Mouse (Mus musculus) liver, embryonic 16.5 days (tissue): ENCODE measurements at regions not wholly inside any gene's neighbourhood (a gene's known extent, or its start where the extent isn't known, plus 50 kb on each side); places are given as distances from the start of the nearest gene placed in this dataset.

Experiments
- ATAC-seq: fragments of 200-750 bp; cut with Nextera tagmentation; 2 replicates; pipeline ENCODE4 v1.8.0; 2017; ENCODE audit warnings: low read depth, mild to moderate bottlenecking, moderate number of reproducible peaks, moderate library complexity
- H3K27ac ChIP-seq: fragments of 300-500 bp; sonication (generic); 2 replicates; pipeline ENCODE4 v1.5.1; 2014; ENCODE audit warnings: mild to moderate bottlenecking, low read length
- H3K27me3 ChIP-seq: fragments of 300-500 bp; sonication (generic); 2 replicates; pipeline ENCODE4 v1.6.1; 2014; ENCODE audit warnings: low read depth, low read length, mixed read lengths; ENCODE audit not compliant: control insufficient read depth, insufficient read depth
- H3K36me3 ChIP-seq: fragments of 300-500 bp; sonication (generic); 2 replicates; pipeline ENCODE4 v1.6.1; 2014; ENCODE audit warnings: mild to moderate bottlenecking; ENCODE audit not compliant: control insufficient read depth, insufficient read depth
- H3K4me1 ChIP-seq: fragments of 300-500 bp; sonication (generic); 2 replicates; pipeline ENCODE4 v1.6.1; 2014; ENCODE audit warnings: low read depth, low read length, mixed read lengths; ENCODE audit not compliant: control insufficient read depth
- H3K4me2 ChIP-seq: fragments of 300-500 bp; sonication (generic); 2 replicates; pipeline ENCODE4 v1.6.1; 2014; ENCODE audit warnings: low read depth, low read length, mixed read lengths
- H3K4me3 ChIP-seq: fragments of 300-500 bp; sonication (generic); 2 replicates; pipeline ENCODE4 v1.5.1; 2014; ENCODE audit warnings: low read depth, mild to moderate bottlenecking, low read length
- H3K9ac ChIP-seq: fragments of 300-500 bp; sonication (generic); 2 replicates; pipeline ENCODE4 v1.6.1; 2014; ENCODE audit warnings: low read depth, low read length
- H3K9me3 ChIP-seq: fragments of 300-500 bp; sonication (generic); replicated peaks from 2 replicates; pipeline ENCODE4 v1.6.1; 2016; ENCODE audit warnings: low read length; ENCODE audit not compliant: control insufficient read depth
- WGBS: fragments of 180-500 bp; shearing (Covaris S2); extraction: QIAGEN DNeasy Blood & Tissue Kit; methylation state at CpG from one replicate; pipeline ENCODE4 v1.1.7; 2014; ENCODE audit not compliant: insufficient replicate concordance; 5-methylcytosine and 5-hydroxymethylcytosine counted together

DNA sequence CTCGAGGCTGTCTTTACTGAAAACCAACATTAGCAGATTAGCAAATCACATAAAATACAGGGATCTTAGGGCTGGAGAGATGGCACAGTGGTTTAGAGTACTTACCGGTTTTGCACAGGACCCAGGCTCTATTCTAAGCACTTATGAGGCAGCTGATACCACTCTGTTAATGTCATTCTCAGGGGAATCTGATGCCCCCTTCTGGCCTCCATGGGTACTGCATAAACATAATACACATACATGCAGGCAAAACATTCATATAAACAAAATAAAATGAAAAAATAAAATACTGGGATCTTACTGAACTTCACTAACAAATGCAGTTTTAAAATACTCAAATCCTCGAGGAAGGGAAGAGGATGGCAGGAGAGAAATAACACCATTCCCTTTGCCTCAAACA is 164.3 kb upstream of the Supt20 start:
- Histone ChIP-seq H3K36me3 (no peaks in the 10 kb centered on the region), H3K9ac (no peak overlapping the region), H3K4me3 (no peak overlapping the region), H3K27ac (no peak overlapping the region), H3K27me3 (no peaks in the 10 kb centered on the region), H3K4me1 (no peaks in the 10 kb centered on the region), H3K4me2 (no peak overlapping the region), H3K9me3 (peaks cover 2% of the 10 kb centered on the region; the same call in 1 of the 2 replicates)
- ATAC-seq, result no peak
- 55% methylated on average over 3 of the region's 3 CpGs for WGBS

DNA sequence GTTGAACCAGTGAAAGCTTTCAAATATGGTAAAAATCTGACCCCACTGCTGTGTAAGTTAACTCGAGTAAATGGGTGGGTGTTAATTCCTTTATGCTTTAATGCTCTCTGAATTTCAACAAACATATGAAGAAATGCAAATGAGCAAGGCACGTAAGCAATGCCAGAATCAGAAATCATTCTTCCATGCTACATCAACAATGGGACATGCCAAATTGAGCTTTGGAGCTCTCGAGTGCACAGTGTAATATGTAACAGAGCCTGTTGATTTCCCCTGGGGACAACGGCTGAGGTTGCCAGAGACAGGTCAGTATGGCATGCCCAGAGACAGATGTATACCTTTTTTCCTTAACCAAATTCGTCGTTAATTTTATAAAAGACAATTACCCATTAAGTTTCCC is 162.4 kb upstream of the Supt20 start:
- Histone ChIP-seq H3K4me1 (no peaks in the 10 kb centered on the region), H3K4me2 (no peak overlapping the region), H3K27ac (no peak overlapping the region), H3K4me3 (no peak overlapping the region), H3K9me3 (peaks cover 2% of the 10 kb centered on the region; the same call in 1 of the 2 replicates), H3K27me3 (no peaks in the 10 kb centered on the region), H3K9ac (no peak overlapping the region), H3K36me3 (no peaks in the 10 kb centered on the region)
- WGBS, result 59% methylated on average over 6 of the region's 6 CpGs
- ATAC-seq, result no peak

DNA sequence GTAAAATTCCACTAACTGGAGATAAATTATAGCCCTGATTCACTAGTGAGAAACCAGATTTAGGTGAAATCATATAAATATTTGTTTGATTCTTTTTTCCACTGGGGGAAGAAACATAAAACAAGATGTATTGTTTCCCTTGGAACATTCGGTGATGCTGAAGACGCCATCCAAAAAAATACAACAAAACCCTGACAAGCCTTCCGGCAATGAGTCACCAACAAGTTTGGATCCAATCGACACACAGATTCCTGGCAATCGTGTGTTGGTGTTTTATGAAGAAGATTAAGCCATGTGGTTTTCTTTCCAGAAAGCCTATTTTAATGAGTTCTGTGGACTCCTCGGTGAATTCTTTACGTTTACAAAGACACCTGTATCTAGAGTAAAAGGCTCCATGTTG is 157.2 kb upstream of the Supt20 start:
- WGBS, result 69% methylated on average over 7 of the region's 7 CpGs
- H3K9ac ChIP-seq, result no peak overlapping the region
- H3K4me2 ChIP-seq, result no peak overlapping the region
- no peaks in the 10 kb centered on the region for H3K36me3 ChIP-seq
- ATAC-seq, result no peak
- no peak overlapping the region for H3K4me3 ChIP-seq
- no peaks in the 10 kb centered on the region for H3K9me3 ChIP-seq
- no peak overlapping the region for H3K27ac ChIP-seq
- H3K27me3 ChIP-seq, result no peaks in the 10 kb centered on the region
- H3K4me1 ChIP-seq, result no peaks in the 10 kb centered on the region

DNA sequence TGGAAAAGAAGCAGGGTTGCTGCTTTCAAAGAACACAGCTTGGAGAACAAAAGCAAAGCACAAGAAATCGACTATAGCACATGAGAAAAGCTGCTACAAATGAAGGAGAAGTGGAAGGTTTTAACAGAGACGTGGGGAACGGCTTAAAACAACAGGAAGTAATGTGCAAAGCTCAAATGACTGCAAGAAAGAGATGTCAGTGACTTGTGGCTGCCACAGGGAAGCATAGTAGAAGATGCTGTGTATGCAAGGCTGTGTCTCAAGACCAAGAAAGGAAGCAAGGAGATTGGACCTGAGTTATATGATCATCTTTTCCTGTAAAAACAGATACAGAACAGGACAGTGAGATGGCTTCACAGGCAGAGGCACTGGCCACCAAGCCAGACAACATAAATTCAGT is 154.6 kb upstream of the Supt20 start:
- H3K4me1 ChIP-seq, result no peaks in the 10 kb centered on the region
- no peaks in the 10 kb centered on the region for H3K27me3 ChIP-seq
- peaks cover 3% of the 10 kb centered on the region; the same call in 1 of the 2 replicates for H3K9me3 ChIP-seq
- H3K27ac ChIP-seq, result no peak overlapping the region
- no peak overlapping the region for H3K4me2 ChIP-seq
- H3K4me3 ChIP-seq, result no peak overlapping the region
- ATAC-seq, result no peak
- no peak overlapping the region for H3K9ac ChIP-seq
- H3K36me3 ChIP-seq, result no peaks in the 10 kb centered on the region
- WGBS, result 9% methylated on average over 3 of the region's 3 CpGs

DNA sequence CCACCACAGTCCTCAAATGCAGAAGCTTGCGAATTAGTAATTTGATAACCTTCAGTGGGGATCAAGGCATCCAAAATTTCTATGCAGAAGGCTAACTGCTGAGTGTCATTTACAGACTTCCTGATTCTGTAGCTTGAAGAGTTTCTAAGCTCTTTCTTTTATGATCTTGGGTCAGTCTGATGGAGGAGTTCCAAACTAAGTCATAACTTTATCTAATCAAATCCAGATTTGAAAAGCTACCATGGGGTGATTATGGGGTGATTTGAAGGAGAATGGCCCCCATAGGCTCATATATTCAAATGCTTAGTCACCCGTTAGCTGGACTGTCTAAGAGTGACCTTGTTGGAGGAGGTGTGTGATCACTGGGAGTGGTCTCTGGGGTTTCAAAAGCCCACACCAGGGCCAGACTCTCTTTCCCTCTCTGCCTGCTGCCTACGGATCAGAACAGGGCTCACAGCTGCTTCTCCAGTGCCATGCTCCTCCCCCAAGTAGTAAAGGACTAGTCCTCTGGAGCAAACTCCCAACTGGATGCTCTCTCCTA is 152.0 kb upstream of the Supt20 start:
- Histone ChIP-seq H3K9ac (no peak overlapping the region), H3K27ac (no peak overlapping the region), H3K4me3 (no peak overlapping the region), H3K4me1 (no peaks in the 10 kb centered on the region), H3K9me3 (peaks cover 3% of the 10 kb centered on the region; the same call in 1 of the 2 replicates), H3K36me3 (no peaks in the 10 kb centered on the region), H3K27me3 (no peaks in the 10 kb centered on the region), H3K4me2 (no peak overlapping the region)
- ATAC-seq, result no peak
- 72% methylated on average over 3 of the region's 3 CpGs for WGBS

DNA sequence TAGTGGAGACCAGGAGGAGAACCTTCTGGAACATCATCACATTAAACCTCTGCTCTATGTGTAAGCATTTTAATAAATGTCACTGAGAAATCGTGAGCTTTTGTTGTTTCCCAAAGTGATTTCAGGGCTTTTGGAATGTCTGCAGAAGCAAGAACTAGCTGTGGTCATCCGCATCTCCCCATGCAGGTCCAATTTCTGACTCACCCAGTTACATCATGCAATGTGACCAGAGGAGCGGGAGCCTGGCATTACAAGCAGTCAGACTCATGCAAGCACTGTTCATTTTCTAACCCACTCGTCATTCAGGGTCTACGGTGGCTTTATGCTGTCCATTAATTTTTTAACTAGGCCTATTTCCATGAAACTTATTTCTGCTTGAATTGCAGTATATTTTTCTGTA is 151.2 kb upstream of the Supt20 start:
- WGBS, result 60% methylated on average over 5 of the region's 5 CpGs
- ATAC-seq, result no peak
- H3K9ac ChIP-seq, result no peak overlapping the region

DNA sequence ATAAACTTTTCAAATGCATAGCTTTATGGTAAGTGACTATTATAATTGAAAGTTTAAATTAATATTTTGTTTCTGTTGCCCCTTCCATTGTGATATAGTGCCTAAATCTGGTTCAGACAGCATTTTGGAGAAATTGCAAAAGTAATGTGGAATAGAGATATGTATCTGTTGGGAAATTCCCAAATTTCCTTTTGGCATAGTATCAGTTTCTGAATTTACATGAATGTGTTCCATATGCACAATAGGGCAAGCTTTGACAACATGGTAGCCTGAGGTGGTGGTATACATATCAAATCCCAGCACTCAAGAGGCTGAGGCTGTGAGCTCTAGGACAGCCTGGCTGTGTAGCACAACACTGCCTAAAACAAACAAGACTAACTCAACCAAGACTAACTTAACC is 147.2 kb upstream of the Supt20 start:
- Histone ChIP-seq H3K4me2 (no peak overlapping the region), H3K27ac (no peak overlapping the region), H3K9ac (no peak overlapping the region), H3K27me3 (no peaks in the 10 kb centered on the region), H3K4me1 (no peaks in the 10 kb centered on the region), H3K36me3 (no peaks in the 10 kb centered on the region), H3K4me3 (no peak overlapping the region), H3K9me3 (peaks cover 3% of the 10 kb centered on the region; the same call in 1 of the 2 replicates)
- ATAC-seq, result no peak

More for the DNA sequence above, 151.2 kb upstream of the Supt20 start:
- no peak overlapping the region for H3K4me2 ChIP-seq
- no peaks in the 10 kb centered on the region for H3K4me1 ChIP-seq
- no peak overlapping the region for H3K27ac ChIP-seq
- H3K4me3 ChIP-seq, result no peak overlapping the region
- no peaks in the 10 kb centered on the region for H3K27me3 ChIP-seq
- H3K36me3 ChIP-seq, result no peaks in the 10 kb centered on the region
- peaks cover 3% of the 10 kb centered on the region; the same call in 1 of the 2 replicates for H3K9me3 ChIP-seq

DNA sequence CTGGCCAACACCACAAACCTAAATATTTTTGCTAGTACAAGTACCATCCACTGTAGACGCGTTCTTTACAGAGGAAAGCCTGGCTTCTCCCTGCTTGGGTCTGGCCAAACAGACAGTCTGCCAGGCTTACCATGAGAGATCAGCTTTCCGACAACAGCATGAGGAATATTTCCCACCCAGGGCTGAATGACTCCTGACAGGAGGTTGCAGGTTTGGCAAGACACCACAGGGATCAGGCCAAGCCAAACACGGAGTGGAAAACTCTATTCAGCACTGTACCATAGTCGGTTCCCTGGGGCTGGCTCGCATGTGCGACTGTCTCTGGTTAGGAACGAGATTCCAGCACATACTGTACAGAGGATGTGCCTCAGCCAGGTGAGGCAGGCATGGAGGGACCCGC is 140.7 kb upstream of the Supt20 start:
- Histone ChIP-seq H3K4me2 (no peak overlapping the region), H3K9ac (no peak overlapping the region), H3K27me3 (no peaks in the 10 kb centered on the region), H3K4me3 (no peak overlapping the region), H3K9me3 (no peaks in the 10 kb centered on the region; the same call in 1 of the 2 replicates), H3K36me3 (no peaks in the 10 kb centered on the region), H3K4me1 (no peaks in the 10 kb centered on the region), H3K27ac (no peak overlapping the region)
- WGBS, result 75% methylated on average over 9 of the region's 9 CpGs
- ATAC-seq, result no peak

DNA sequence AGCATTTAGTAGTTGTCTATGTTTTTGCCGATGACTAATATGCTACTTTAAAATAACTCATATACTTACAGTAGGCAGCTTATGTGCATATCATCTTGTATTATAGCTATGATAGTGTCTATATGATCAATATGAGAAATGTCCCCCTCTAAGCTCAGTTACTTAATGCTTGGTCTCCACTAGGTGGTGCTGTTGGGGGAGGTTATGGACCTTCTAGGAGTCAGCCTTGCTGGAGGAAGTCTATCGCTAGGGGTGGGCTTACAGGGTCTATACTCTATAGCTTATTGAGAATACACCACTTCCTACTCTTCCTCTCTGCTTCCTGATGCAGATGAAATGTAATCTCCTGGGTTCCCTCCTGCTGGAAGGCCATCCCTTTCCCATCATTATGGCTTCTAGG is 136.7 kb upstream of the Supt20 start:
- Histone ChIP-seq H3K27me3 (no peaks in the 10 kb centered on the region), H3K4me1 (no peaks in the 10 kb centered on the region), H3K4me3 (no peak overlapping the region), H3K27ac (no peak overlapping the region), H3K4me2 (no peak overlapping the region), H3K36me3 (no peaks in the 10 kb centered on the region), H3K9me3 (no peaks in the 10 kb centered on the region; the same call in 1 of the 2 replicates), H3K9ac (no peak overlapping the region)
- WGBS, result 74% methylated on average over 2 of the region's 2 CpGs
- no peak for ATAC-seq
